Mouse (Mus musculus): ENCODE measurements around the gene Galnt2. TPM values are rescaled to one million over a fixed set of nuclear protein-coding genes. Genes with fewer than 3 reads are reported as not detected.

Gene Galnt2
- polyA plus RNA-seq, 1 experiment from 2014 or later = 67.2 TPM

DNA sequence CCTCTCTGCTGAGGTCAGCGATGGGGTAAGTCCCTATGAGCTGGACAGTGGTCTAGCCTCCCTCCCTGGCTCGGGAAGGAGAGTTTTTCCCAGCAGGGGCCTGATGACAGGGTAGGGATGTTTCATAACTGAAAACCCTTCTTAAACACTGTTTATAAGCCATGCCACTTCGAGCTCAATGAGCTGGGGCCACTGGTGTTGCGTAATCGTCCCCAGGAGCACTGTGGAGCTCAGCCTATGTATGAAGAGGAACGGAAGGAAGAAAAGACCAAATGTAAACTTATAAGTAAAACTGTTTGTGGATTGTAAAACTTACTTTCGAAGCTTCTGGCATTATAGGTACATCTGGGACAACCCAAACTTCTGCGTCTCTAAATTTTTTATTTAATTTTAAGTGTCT, 29.5 kb upstream of the Galnt2 start:
- TF ChIP-seq CTCF (IDR thresholded peaks at IDR 0.05; ENCODE audit: low read depth) = no peak
- Histone ChIP-seq H3K4me2 (no peak overlapping the region), H3K9ac (no peak overlapping the region), H3K36me3 (ENCODE audit: insufficient read depth) (no peaks in the 10 kb centered on the region), H3K9me3 (ENCODE audit: low read depth, low read length) (no peaks in the 10 kb centered on the region), H3K27me3 (ENCODE audit: insufficient read depth, low read length) (no peaks in the 10 kb centered on the region), H3K4me1 (ENCODE audit: insufficient read depth) (no peaks in the 10 kb centered on the region; the same call in 1 of the 2 replicates), H3K4me3 (ENCODE audit: low read depth, low read length) (no peak overlapping the region), H3K27ac (ENCODE audit: low read depth) (no peak overlapping the region)
- WGBS = 57% methylated on average over 8 of the region's 8 CpGs
- ATAC-seq (ENCODE audit: insufficient read depth) (no peak), DNase-seq (peak; percentile 65)

DNA sequence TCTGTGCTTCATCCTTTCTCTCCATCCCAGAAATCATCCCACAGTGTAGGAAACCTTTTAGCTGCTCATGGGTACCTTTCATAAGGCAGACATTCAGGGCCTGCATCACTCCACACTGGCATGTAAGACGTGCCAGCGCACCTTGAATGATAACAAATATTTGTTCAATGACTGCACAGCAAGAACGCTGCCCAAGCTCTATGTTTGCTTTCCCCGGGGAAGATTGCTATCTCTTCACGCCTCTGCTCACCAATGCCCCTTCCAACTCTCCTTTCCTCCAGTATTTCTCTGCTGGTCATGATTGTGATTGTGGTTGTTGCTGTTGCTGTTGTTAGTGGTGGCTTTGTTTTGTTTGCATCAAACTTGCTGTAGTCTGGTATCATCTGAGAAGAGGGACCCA, 28.3 kb upstream of the Galnt2 start:
- H3K4me2 ChIP-seq = no peak overlapping the region
- ATAC-seq (ENCODE audit: insufficient read depth) = no peak

DNA sequence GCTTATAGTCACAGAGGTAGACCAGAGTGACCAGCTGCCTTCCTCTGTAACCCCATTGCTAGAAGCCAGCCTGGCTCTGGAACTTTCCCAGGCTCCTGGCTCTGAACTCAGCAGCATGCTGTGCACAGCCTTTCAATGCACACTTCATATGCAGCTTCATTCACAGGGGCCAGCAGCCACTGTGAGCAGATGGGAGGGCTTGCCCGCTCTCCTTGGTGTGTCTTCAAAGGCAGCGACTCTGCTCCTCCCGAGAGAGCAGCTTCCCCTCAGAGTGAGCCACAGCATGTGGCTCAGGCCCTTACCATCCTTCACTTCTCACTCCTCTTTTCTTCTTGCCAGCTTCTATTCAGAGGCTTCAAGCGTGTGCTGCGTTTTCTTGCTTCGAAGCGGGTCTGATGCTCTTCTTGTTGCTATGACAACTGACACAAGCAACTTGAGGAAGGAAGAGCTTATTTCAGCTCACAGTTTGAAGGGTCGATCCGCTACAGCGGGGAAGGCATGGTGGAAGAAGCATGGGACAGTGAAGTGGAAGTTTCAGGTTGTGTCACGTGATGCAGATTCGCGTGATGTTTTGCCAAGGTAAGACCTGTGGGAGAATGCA, 27.1 kb upstream of the Galnt2 start:
- no peak overlapping the region for H3K4me2 ChIP-seq
- WGBS = 83% methylated on average over 13 of the region's 13 CpGs
- TF ChIP-seq CTCF (IDR thresholded peaks at IDR 0.05; ENCODE audit: low read depth) = no peak

More for the DNA sequence above, 28.3 kb upstream of the Galnt2 start:
- no peaks in the 10 kb centered on the region for H3K4me1 ChIP-seq (ENCODE audit: insufficient read depth)
- TF ChIP-seq CTCF (IDR thresholded peaks at IDR 0.05; ENCODE audit: low read depth) = no peak
- no peaks in the 10 kb centered on the region for H3K27me3 ChIP-seq (ENCODE audit: insufficient read depth, low read length)
- no peak overlapping the region for H3K27ac ChIP-seq (ENCODE audit: low read depth)
- H3K36me3 ChIP-seq (ENCODE audit: insufficient read depth) = no peaks in the 10 kb centered on the region
- DNase-seq = no peak
- WGBS = 62% methylated on average over 5 of the region's 5 CpGs
- no peak overlapping the region for H3K4me3 ChIP-seq (ENCODE audit: low read depth, low read length)
- no peak overlapping the region for H3K9ac ChIP-seq
- no peaks in the 10 kb centered on the region for H3K9me3 ChIP-seq (ENCODE audit: low read depth, low read length)

DNA sequence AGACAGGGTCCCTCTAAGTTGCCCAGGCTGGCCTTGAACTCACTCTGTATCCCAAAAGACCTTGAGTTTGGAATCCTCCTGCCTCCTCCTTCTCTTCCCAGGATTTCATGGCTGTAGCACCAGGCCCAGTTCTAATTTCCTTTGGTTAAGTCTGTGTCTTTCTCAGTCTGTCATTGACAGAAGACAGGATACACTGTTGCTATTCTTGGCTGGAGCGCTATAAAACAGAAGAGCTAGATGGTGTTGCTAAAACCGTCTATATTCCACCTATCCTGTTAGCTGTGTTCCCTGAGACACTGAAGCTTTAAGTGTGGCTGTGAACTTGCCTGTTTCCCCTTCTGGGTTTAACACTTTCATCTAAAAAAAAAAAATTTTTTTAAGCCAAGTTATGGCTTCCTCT, 19.0 kb upstream of the Galnt2 start:
- H3K9ac ChIP-seq = no peak overlapping the region
- H3K9me3 ChIP-seq (ENCODE audit: low read depth, low read length) = no peaks in the 10 kb centered on the region
- WGBS = 59% methylated on average over 2 of the region's 2 CpGs
- H3K4me2 ChIP-seq = no peak overlapping the region
- H3K4me3 ChIP-seq (ENCODE audit: low read depth, low read length) = no peak overlapping the region
- ATAC-seq (ENCODE audit: insufficient read depth) (no peak), DNase-seq (no peak)
- no peak for TF ChIP-seq CTCF (IDR thresholded peaks at IDR 0.05; ENCODE audit: low read depth)
- no peak overlapping the region for H3K27ac ChIP-seq (ENCODE audit: low read depth)
- no peaks in the 10 kb centered on the region for H3K4me1 ChIP-seq (ENCODE audit: insufficient read depth)
- no peaks in the 10 kb centered on the region for H3K27me3 ChIP-seq (ENCODE audit: insufficient read depth, low read length)
- H3K36me3 ChIP-seq (ENCODE audit: insufficient read depth) = no peaks in the 10 kb centered on the region

More for the DNA sequence above, 27.1 kb upstream of the Galnt2 start:
- H3K4me3 ChIP-seq (ENCODE audit: low read depth, low read length) = no peak overlapping the region
- ATAC-seq (ENCODE audit: insufficient read depth) (no peak), DNase-seq (no peak)
- no peak overlapping the region for H3K9ac ChIP-seq
- no peak overlapping the region for H3K27ac ChIP-seq (ENCODE audit: low read depth)
- no peaks in the 10 kb centered on the region for H3K4me1 ChIP-seq (ENCODE audit: insufficient read depth)
- H3K9me3 ChIP-seq (ENCODE audit: low read depth, low read length) = no peaks in the 10 kb centered on the region
- H3K36me3 ChIP-seq (ENCODE audit: insufficient read depth) = no peaks in the 10 kb centered on the region
- H3K27me3 ChIP-seq (ENCODE audit: insufficient read depth, low read length) = no peaks in the 10 kb centered on the region

DNA sequence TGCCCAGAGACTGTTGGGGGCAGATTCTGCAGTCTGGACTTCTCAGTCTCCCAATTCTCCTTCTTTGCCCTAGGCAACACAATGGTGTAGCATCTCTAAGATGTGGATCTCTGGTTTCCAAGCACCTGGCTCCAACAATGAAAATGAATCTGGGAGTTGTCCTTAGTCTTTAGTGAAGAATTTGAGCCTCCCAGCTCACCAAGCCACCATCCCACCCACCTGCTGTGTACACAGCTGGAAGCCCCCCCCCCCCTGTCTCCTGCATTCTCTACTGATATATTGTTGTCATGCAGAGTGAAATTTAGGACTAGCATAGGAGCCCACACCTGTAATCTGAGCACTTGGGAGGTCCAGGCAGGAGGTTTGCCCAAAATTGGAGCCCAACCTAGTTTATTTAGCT, 14.2 kb upstream of the Galnt2 start:
- H3K27me3 ChIP-seq (ENCODE audit: insufficient read depth, low read length) = no peaks in the 10 kb centered on the region
- H3K9ac ChIP-seq = no peak overlapping the region
- H3K36me3 ChIP-seq (ENCODE audit: insufficient read depth) = no peaks in the 10 kb centered on the region
- no peak for TF ChIP-seq CTCF (IDR thresholded peaks at IDR 0.05; ENCODE audit: low read depth)
- H3K4me3 ChIP-seq (ENCODE audit: low read depth, low read length) = no peak overlapping the region
- no peaks in the 10 kb centered on the region for H3K4me1 ChIP-seq (ENCODE audit: insufficient read depth)
- no peak overlapping the region for H3K27ac ChIP-seq (ENCODE audit: low read depth)
- no peak overlapping the region for H3K4me2 ChIP-seq
- DNase-seq = no peak
- ATAC-seq (ENCODE audit: insufficient read depth) = no peak
- no peaks in the 10 kb centered on the region for H3K9me3 ChIP-seq (ENCODE audit: low read depth, low read length)

DNA sequence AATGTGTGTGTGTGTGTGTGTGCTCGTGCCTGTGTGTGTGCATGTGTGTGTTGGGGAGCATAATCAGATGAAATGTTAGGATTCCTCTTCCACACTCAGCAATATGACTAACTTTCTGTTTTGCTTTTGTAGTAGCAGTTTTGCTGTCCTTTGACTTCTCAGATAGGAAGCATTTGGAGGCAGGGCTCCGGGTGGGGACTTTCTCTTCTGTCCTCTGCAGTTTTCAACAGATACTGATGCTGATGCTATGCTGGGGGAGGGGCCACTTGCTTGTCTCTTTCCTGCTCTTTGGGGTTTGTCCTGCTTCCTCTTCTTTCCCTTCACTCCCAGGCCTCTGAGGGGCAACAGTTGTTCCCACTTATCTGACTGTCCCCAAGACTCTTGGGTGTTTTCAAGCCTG, 1.3 kb upstream of the Galnt2 start:
- Histone ChIP-seq H3K4me1 (ENCODE audit: insufficient read depth) (peaks cover 7% of the 10 kb centered on the region; the same call in 1 of the 2 replicates), H3K4me2 (no peak overlapping the region), H3K9ac (no peak overlapping the region), H3K27me3 (ENCODE audit: insufficient read depth, low read length) (no peaks in the 10 kb centered on the region), H3K9me3 (ENCODE audit: low read depth, low read length) (no peaks in the 10 kb centered on the region), H3K27ac (ENCODE audit: low read depth) (no peak overlapping the region), H3K36me3 (ENCODE audit: insufficient read depth) (no peaks in the 10 kb centered on the region), H3K4me3 (ENCODE audit: low read depth, low read length) (no peak overlapping the region)
- no peak for ATAC-seq (ENCODE audit: insufficient read depth)
- WGBS = 47% methylated on average over 2 of the region's 2 CpGs
- no peak for DNase-seq
- no peak for TF ChIP-seq CTCF (IDR thresholded peaks at IDR 0.05; ENCODE audit: low read depth)

DNA sequence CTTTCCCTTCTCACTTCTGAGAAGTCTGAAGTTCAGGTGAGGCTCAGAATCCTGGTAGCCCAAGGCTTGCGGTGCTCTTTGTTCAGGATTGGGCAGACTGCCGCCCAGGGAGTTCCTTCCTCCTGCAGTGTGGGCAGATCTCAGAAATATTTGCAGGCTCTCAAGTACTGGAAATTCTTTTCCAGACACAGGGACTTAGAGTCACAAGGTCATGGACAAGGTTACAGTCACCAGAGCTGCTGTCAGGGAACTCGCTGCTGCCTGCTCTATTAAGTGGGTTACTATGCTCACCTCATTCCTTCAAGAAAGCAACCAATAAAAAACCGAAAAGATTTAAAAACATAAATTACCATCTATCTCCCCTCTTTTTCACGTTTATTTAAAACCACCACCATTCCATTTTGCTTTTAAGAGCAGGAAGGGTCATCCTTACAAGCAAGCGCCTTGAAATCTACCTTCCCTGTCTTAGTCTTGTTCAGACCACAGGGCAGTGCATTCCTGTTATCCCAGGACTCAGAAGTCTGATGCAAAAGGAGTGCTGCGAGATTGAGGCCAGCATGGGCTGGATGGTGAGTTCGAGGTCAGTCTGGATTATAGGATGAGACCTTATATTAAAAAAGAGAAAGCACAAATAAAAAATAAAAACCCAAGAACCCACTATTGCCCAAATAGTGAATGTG, 555 bp upstream of the Galnt2 start:
- peaks cover 7% of the 10 kb centered on the region; the same call in 1 of the 2 replicates for H3K4me1 ChIP-seq (ENCODE audit: insufficient read depth)
- peak overlapping the region; percentile 88 for H3K4me3 ChIP-seq (ENCODE audit: low read depth, low read length)
- H3K9me3 ChIP-seq (ENCODE audit: low read depth, low read length) = no peaks in the 10 kb centered on the region
- H3K36me3 ChIP-seq (ENCODE audit: insufficient read depth) = no peaks in the 10 kb centered on the region
- WGBS = 42% methylated on average over 8 of the region's 8 CpGs
- H3K4me2 ChIP-seq = peak overlapping the region; percentile 96
- H3K27ac ChIP-seq (ENCODE audit: low read depth) = 0 out of 2 replicates have a peak overlapping the region, but pooled peaks have one; percentile 3
- no peaks in the 10 kb centered on the region for H3K27me3 ChIP-seq (ENCODE audit: insufficient read depth, low read length)
- peak; percentile 28; the same call in 1 of the 2 replicates for ATAC-seq (ENCODE audit: insufficient read depth)
- no peak overlapping the region for H3K9ac ChIP-seq
- no peak for DNase-seq
- TF ChIP-seq CTCF (IDR thresholded peaks at IDR 0.05; ENCODE audit: low read depth) = no peak
